Mouse (Mus musculus): ENCODE results near the gene Mylpf. TPM values are rescaled to one million over a fixed set of nuclear protein-coding genes. Genes with fewer than 3 reads are reported as not detected.

The Mylpf gene
- polyA plus RNA-seq, 1 experiment from 2014 or later: 312 TPM

DNA sequence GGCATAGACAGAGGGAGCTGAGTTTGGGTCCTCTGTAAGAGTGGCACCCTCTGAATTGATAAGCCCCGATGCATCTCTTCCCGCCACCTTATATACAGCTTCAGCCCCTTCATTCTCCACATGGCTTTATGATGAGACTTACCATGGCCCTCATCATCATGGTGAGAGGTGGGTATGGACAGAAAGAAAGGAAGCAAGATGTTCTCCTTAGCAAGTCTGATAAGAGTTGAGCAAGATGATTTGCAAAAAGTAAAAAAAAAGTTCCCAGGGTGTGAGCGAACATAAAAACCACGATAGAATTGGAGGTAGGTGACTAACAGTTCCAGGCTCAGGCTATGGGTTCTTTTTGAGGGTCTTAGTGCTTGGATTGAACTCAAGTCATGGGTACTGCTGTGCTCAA lies 10.0 kb downstream of the Mylpf start:
- Histone ChIP-seq H3K36me3 (ENCODE audit: control insufficient read depth, insufficient read depth, low read length) (no peaks in the 10 kb centered on the region), H3K4me2 (ENCODE audit: low read depth, low read length) (no peak overlapping the region), H3K9ac (ENCODE audit: low read length) (no peak overlapping the region), H3K4me3 (replicated peaks; ENCODE audit: low read length) (no peak overlapping the region), H3K27me3 (ENCODE audit: control insufficient read depth, insufficient read depth, low read length) (no peaks in the 10 kb centered on the region), H3K27ac (ENCODE audit: low read length) (no peak overlapping the region), H3K9me3 (replicated peaks; ENCODE audit: control insufficient read depth, low read length) (no peaks in the 10 kb centered on the region), H3K4me1 (ENCODE audit: control insufficient read depth, insufficient read depth, low read length) (no peaks in the 10 kb centered on the region)
- 77% methylated on average over 4 of the region's 4 CpGs for WGBS
- ATAC-seq (ENCODE audit: insufficient read depth, low FRiP score): no peak

- no peaks in the 10 kb centered on the region for H3K9me3 ChIP-seq (replicated peaks; ENCODE audit: control insufficient read depth, low read length)
- H3K4me3 ChIP-seq (replicated peaks; ENCODE audit: low read length): no peak overlapping the region
- H3K4me1 ChIP-seq (ENCODE audit: control insufficient read depth, insufficient read depth, low read length): no peaks in the 10 kb centered on the region; the same call in 1 of the 2 replicates
- H3K9ac ChIP-seq (ENCODE audit: low read length): no peak overlapping the region
- H3K27ac ChIP-seq (ENCODE audit: low read length): no peak overlapping the region
- 69% methylated on average over 6 of the region's 6 CpGs for WGBS
- ATAC-seq (ENCODE audit: insufficient read depth, low FRiP score): no peak
- H3K36me3 ChIP-seq (ENCODE audit: control insufficient read depth, insufficient read depth, low read length): no peaks in the 10 kb centered on the region
- H3K4me2 ChIP-seq (ENCODE audit: low read depth, low read length): no peak overlapping the region
- H3K27me3 ChIP-seq (ENCODE audit: control insufficient read depth, insufficient read depth, low read length): no peaks in the 10 kb centered on the region
Observed at GRCm38 (mm10) chr7:127220440-127220839, 11.8 kb downstream of the Mylpf start.

GRCm38 (mm10) chr7:127223106-127223505 lies 14.4 kb downstream of the Mylpf start:
- Histone ChIP-seq H3K27me3 (ENCODE audit: control insufficient read depth, insufficient read depth, low read length) (no peaks in the 10 kb centered on the region), H3K36me3 (ENCODE audit: control insufficient read depth, insufficient read depth, low read length) (no peaks in the 10 kb centered on the region), H3K9me3 (replicated peaks; ENCODE audit: control insufficient read depth, low read length) (no peaks in the 10 kb centered on the region), H3K4me3 (replicated peaks; ENCODE audit: low read length) (no peak overlapping the region), H3K9ac (ENCODE audit: low read length) (no peak overlapping the region), H3K4me1 (ENCODE audit: control insufficient read depth, insufficient read depth, low read length) (no peaks in the 10 kb centered on the region; the same call in 1 of the 2 replicates), H3K4me2 (ENCODE audit: low read depth, low read length) (no peak overlapping the region), H3K27ac (ENCODE audit: low read length) (no peak overlapping the region)
- 93% methylated on average over 3 of the region's 3 CpGs for WGBS
- ATAC-seq (ENCODE audit: insufficient read depth, low FRiP score): no peak

DNA sequence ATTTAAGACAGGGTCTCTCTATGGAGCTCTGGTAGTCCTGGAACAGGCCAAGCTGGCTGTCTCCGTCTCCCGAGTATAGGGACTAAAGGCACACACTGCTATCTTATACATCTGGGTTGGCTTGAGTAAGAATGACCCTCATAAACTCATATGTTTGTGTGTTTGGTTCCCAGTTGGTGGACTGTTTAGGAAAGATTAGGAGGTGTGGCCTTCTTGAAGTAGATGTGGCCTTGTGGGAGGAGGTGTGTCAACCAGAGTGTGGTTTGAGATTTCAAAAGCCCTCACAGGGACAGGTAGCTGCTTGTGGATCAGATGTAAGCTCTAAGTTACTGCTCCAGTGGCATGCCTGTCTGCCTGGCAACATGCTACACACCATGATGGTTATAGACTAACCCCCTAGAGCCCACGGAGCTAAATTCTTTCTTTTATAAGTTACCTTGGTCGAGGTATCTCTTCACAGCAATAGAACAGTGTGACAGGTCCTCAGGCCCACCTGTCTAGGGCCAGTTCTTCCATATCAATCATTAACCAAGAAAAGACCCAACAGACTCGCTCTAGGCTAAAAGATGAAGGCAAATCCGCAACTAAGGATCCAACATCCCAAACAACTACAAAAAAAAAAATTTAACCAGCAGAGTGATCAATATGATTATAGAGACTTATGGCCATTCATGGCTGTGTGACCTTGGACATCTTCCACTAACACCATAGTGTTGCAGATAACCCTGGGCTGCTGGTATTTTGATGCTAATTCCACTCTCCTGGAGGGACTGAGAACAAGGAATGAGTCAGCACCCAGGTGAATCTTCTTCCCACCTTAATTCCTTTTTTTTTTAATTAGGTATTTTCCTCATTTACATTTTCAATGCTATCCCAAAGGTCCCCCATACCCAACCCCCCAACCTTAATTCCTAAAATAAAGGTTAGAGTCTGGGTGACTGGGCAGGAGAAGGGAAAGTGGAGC lies 15.1 kb downstream of the Mylpf start:
- WGBS: 70% methylated on average over 6 of the region's 6 CpGs
- no peak overlapping the region for H3K27ac ChIP-seq (ENCODE audit: low read length)
- no peak overlapping the region for H3K9ac ChIP-seq (ENCODE audit: low read length)
- no peak overlapping the region for H3K4me3 ChIP-seq (replicated peaks; ENCODE audit: low read length)
- no peaks in the 10 kb centered on the region for H3K9me3 ChIP-seq (replicated peaks; ENCODE audit: control insufficient read depth, low read length)
- no peaks in the 10 kb centered on the region for H3K36me3 ChIP-seq (ENCODE audit: control insufficient read depth, insufficient read depth, low read length)
- no peaks in the 10 kb centered on the region for H3K27me3 ChIP-seq (ENCODE audit: control insufficient read depth, insufficient read depth, low read length)
- 0 out of 2 replicates have a peak, but pooled peaks have one; percentile 29 for ATAC-seq (ENCODE audit: insufficient read depth, low FRiP score)
- H3K4me2 ChIP-seq (ENCODE audit: low read depth, low read length): no peak overlapping the region
- H3K4me1 ChIP-seq (ENCODE audit: control insufficient read depth, insufficient read depth, low read length): no peaks in the 10 kb centered on the region; the same call in 1 of the 2 replicates

DNA sequence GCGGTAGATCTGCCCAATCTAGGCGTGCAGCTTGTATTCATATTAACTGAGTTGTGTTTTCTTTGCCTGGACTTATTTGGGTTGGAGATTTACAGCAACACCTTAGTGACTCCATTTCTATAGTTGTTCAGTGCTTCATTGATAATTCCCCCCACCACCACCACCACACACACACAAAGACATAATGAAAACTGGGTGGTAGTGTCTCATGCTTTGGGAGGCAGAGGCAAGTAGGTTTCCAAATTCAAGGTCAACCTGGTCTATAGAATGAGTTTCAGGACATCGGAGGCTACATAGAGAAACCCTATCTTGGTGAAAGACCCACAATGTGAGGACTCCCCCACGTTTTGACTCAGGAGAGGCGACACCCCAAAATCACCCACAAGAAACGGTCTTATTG lies 15.9 kb downstream of the Mylpf start:
- WGBS: 91% methylated on average over 6 of the region's 6 CpGs
- H3K4me3 ChIP-seq (replicated peaks; ENCODE audit: low read length): no peak overlapping the region
- no peaks in the 10 kb centered on the region for H3K27me3 ChIP-seq (ENCODE audit: control insufficient read depth, insufficient read depth, low read length)
- H3K9me3 ChIP-seq (replicated peaks; ENCODE audit: control insufficient read depth, low read length): no peaks in the 10 kb centered on the region
- H3K9ac ChIP-seq (ENCODE audit: low read length): no peak overlapping the region
- no peaks in the 10 kb centered on the region; the same call in 1 of the 2 replicates for H3K4me1 ChIP-seq (ENCODE audit: control insufficient read depth, insufficient read depth, low read length)
- H3K36me3 ChIP-seq (ENCODE audit: control insufficient read depth, insufficient read depth, low read length): no peaks in the 10 kb centered on the region; the same call in 1 of the 2 replicates
- no peak for ATAC-seq (ENCODE audit: insufficient read depth, low FRiP score)
- H3K27ac ChIP-seq (ENCODE audit: low read length): no peak overlapping the region
- no peak overlapping the region for H3K4me2 ChIP-seq (ENCODE audit: low read depth, low read length)

GRCm38 (mm10) chr7:127225147-127225995 lies 16.7 kb downstream of the Mylpf start:
- peaks cover 4% of the 10 kb centered on the region; the same call in 1 of the 2 replicates for H3K4me1 ChIP-seq (ENCODE audit: control insufficient read depth, insufficient read depth, low read length)
- no peaks in the 10 kb centered on the region; the same call in 1 of the 2 replicates for H3K36me3 ChIP-seq (ENCODE audit: control insufficient read depth, insufficient read depth, low read length)
- H3K4me3 ChIP-seq (replicated peaks; ENCODE audit: low read length): no peak overlapping the region
- H3K27ac ChIP-seq (ENCODE audit: low read length): no peak overlapping the region
- H3K9me3 ChIP-seq (replicated peaks; ENCODE audit: control insufficient read depth, low read length): no peaks in the 10 kb centered on the region
- no peak overlapping the region for H3K4me2 ChIP-seq (ENCODE audit: low read depth, low read length)
- H3K27me3 ChIP-seq (ENCODE audit: control insufficient read depth, insufficient read depth, low read length): no peaks in the 10 kb centered on the region
- H3K9ac ChIP-seq (ENCODE audit: low read length): no peak overlapping the region
- ATAC-seq (ENCODE audit: insufficient read depth, low FRiP score): no peak
- WGBS: 81% methylated on average over 11 of the region's 11 CpGs

- Histone ChIP-seq H3K4me1 (ENCODE audit: control insufficient read depth, insufficient read depth, low read length) (peaks cover 17% of the 10 kb centered on the region), H3K36me3 (ENCODE audit: control insufficient read depth, insufficient read depth, low read length) (no peaks in the 10 kb centered on the region; the same call in 1 of the 2 replicates), H3K4me2 (ENCODE audit: low read depth, low read length) (no peak overlapping the region), H3K27ac (ENCODE audit: low read length) (no peak overlapping the region), H3K27me3 (ENCODE audit: control insufficient read depth, insufficient read depth, low read length) (no peaks in the 10 kb centered on the region), H3K9me3 (replicated peaks; ENCODE audit: control insufficient read depth, low read length) (no peaks in the 10 kb centered on the region), H3K4me3 (replicated peaks; ENCODE audit: low read length) (no peak overlapping the region), H3K9ac (ENCODE audit: low read length) (no peak overlapping the region)
- ATAC-seq (ENCODE audit: insufficient read depth, low FRiP score): no peak
- WGBS: 64% methylated on average over 4 of the region's 4 CpGs
Observed at GRCm38 (mm10) chr7:127228615-127229303, 20.1 kb downstream of the Mylpf start.

- peak overlapping the region; percentile 89 for H3K4me3 ChIP-seq (replicated peaks; ENCODE audit: low read length)
- H3K36me3 ChIP-seq (ENCODE audit: control insufficient read depth, insufficient read depth, low read length): peaks cover 15% of the 10 kb centered on the region
- no peak for ATAC-seq (ENCODE audit: insufficient read depth, low FRiP score)
- H3K4me2 ChIP-seq (ENCODE audit: low read depth, low read length): peak overlapping the region; percentile 75
- 53% methylated on average over 3 of the region's 3 CpGs for WGBS
- no peaks in the 10 kb centered on the region for H3K27me3 ChIP-seq (ENCODE audit: control insufficient read depth, insufficient read depth, low read length)
- H3K9me3 ChIP-seq (replicated peaks; ENCODE audit: control insufficient read depth, low read length): no peaks in the 10 kb centered on the region
- peaks cover 17% of the 10 kb centered on the region for H3K4me1 ChIP-seq (ENCODE audit: control insufficient read depth, insufficient read depth, low read length)
- H3K9ac ChIP-seq (ENCODE audit: low read length): peak overlapping the region; percentile 94
- peak overlapping the region; percentile 96; the same call in 1 of the 2 replicates for H3K27ac ChIP-seq (ENCODE audit: low read length)
Observed at GRCm38 (mm10) chr7:127231376-127231775, 22.7 kb downstream of the Mylpf start.

Measured in stomach, embryonic 16.5 days (tissue).